Mouse (Mus musculus) liver (tissue): ENCODE results near the gene Rpsa.
A peak's percentile ranks its signal among the peaks of the same experiment; 100 is the strongest.

Experiments used
- DNase-seq: peaks from one replicate; pipeline ENCODE4 v3.0.0-alpha.2; 2020; ENCODE audit warnings: mixed read lengths

The Rpsa gene

GRCm38 (mm10) chr9:120127538-120128251 lies at the start of gene Rpsa:
Rpsa (plus strand) TSS chr9:120127689.
- peak; percentile 96 for DNase-seq

- DNase-seq: no peak
Measured at GRCm38 (mm10) chr9:120078241-120078640, 49.2 kb upstream of the Rpsa start.

GRCm38 (mm10) chr9:120079901-120080300 lies 47.6 kb upstream of the Rpsa start:
- DNase-seq: no peak

- DNase-seq: no peak
Measured at GRCm38 (mm10) chr9:120080546-120081108, 46.9 kb upstream of the Rpsa start.

- DNase-seq: peak; percentile 42
Measured at GRCm38 (mm10) chr9:120081247-120081646, 46.2 kb upstream of the Rpsa start.

GRCm38 (mm10) chr9:120081967-120082366 lies 45.5 kb upstream of the Rpsa start:
- no peak for DNase-seq

- no peak for DNase-seq
Measured at GRCm38 (mm10) chr9:120082691-120083090, 44.8 kb upstream of the Rpsa start.

GRCm38 (mm10) chr9:120083158-120083894 lies 44.2 kb upstream of the Rpsa start:
- no peak for DNase-seq

- DNase-seq: no peak
Measured at GRCm38 (mm10) chr9:120084406-120084805, 43.1 kb upstream of the Rpsa start.

- no peak for DNase-seq
Measured at GRCm38 (mm10) chr9:120089125-120089524, 38.4 kb upstream of the Rpsa start.

- DNase-seq: no peak
Measured at GRCm38 (mm10) chr9:120091086-120091485, 36.4 kb upstream of the Rpsa start.

- no peak for DNase-seq
Measured at GRCm38 (mm10) chr9:120091696-120092238, 35.7 kb upstream of the Rpsa start, which contains the start of gene Ccr8. Ccr8 (plus strand) TSS chr9:120092114.

- no peak for DNase-seq
Measured at GRCm38 (mm10) chr9:120093701-120094100, 33.8 kb upstream of the Rpsa start.

GRCm38 (mm10) chr9:120095886-120096285 lies 31.6 kb upstream of the Rpsa start:
- no peak for DNase-seq

- peak; percentile 66 for DNase-seq
Measured at GRCm38 (mm10) chr9:120098682-120099081, 28.8 kb upstream of the Rpsa start.

GRCm38 (mm10) chr9:120099304-120099703 lies 28.2 kb upstream of the Rpsa start:
- no peak for DNase-seq

- no peak for DNase-seq
Measured at GRCm38 (mm10) chr9:120101165-120101564, 26.3 kb upstream of the Rpsa start.

- DNase-seq: peak; percentile 40
Measured at GRCm38 (mm10) chr9:120108953-120109352, 18.5 kb upstream of the Rpsa start.

GRCm38 (mm10) chr9:120110211-120111018 lies 17.1 kb upstream of the Rpsa start, which contains the start of gene Slc25a38:
Slc25a38 (plus strand) TSS chr9:120110374.
- DNase-seq: peak; percentile 100

- no peak for DNase-seq
Measured at GRCm38 (mm10) chr9:120111156-120111945, 16.1 kb upstream of the Rpsa start.

GRCm38 (mm10) chr9:120112472-120112871 lies 15.0 kb upstream of the Rpsa start:
- DNase-seq: peak; percentile 81

GRCm38 (mm10) chr9:120113456-120113855 lies 14.0 kb upstream of the Rpsa start:
- no peak for DNase-seq
